Comparison of ENCODE assay signal across 29 mouse cellular contexts in genomic region chr9:58623009-58623408, GRCm38 (mm10). TPM values are rescaled to one million over a fixed set of nuclear protein-coding genes. Genes with fewer than 3 reads are reported as not detected.
A peak's percentile ranks its signal among the peaks of the same experiment; 100 is the strongest.
DNase-seq lines count a peak whose midpoint lies in the region; ATAC-seq and TF ChIP-seq lines count a peak whose summit lies in the region.
"Had no signal": no experiment of that assay in that cellular context is flagged by ENCODE, and none has a peak within 500 bp of the region (broad histone marks: within the 10 kb centered on the region; RNA-seq: fewer than 3 reads in every experiment).

No protein-coding gene starts in this region.

- TF ChIP-seq EP300 in heart, postnatal 0 days (IDR thresholded peaks at IDR 0.05; ENCODE audit: low read depth): no peak
- TF ChIP-seq EP300 in lung, postnatal 0 days (IDR thresholded peaks at IDR 0.05): no peak

- ATAC-seq in heart, postnatal 0 days (ENCODE audit: insufficient read depth, low read depth): no peak
- ATAC-seq in limb, embryonic 15.5 days (ENCODE audit: insufficient number of reproducible peaks, low FRiP score, low TSS enrichment, low read depth): no peak
- no peak for ATAC-seq in lung, postnatal 0 days
- ATAC-seq: liver, postnatal 0 days; Patski had no signal

- peak overlapping the region; percentile 23; the same call in 1 of the 2 replicates for H3K27ac ChIP-seq in heart, postnatal 0 days (ENCODE audit: low read depth)
- H3K27ac ChIP-seq in limb, embryonic 15.5 days: 0 out of 2 replicates have a peak overlapping the region, but pooled peaks have one; percentile 2
- no peak overlapping the region for H3K27ac ChIP-seq in limb, embryonic 10.5 days
- H3K27ac ChIP-seq in lung, postnatal 0 days (ENCODE audit: low read length): peak overlapping the region; percentile 6; the same call in 1 of the 2 replicates
- H3K27ac ChIP-seq in embryonic fibroblast, embryonic 13.5 days (ENCODE audit: insufficient read depth, low read length): peak overlapping the region; percentile 87
- H3K27ac ChIP-seq: embryonic facial prominence, embryonic 12.5 days; forebrain, embryonic 12.5 days; heart, embryonic 10.5 days; hindbrain, embryonic 14.5 days had no signal

- H3K4me2 ChIP-seq in heart, postnatal 0 days (ENCODE audit: low read depth, low read length): 0 out of 2 replicates have a peak overlapping the region, but pooled peaks have one; percentile 6
- no peak overlapping the region for H3K4me2 ChIP-seq in limb, embryonic 15.5 days
- H3K4me2 ChIP-seq in lung, postnatal 0 days (replicated peaks; ENCODE audit: low read depth, low read length): no peak overlapping the region
- H3K4me2 ChIP-seq: embryonic facial prominence, embryonic 12.5 days; forebrain, embryonic 12.5 days; hindbrain, embryonic 14.5 days had no signal

- TF ChIP-seq POLR2A in embryonic fibroblast, embryonic 13.5 days (IDR thresholded peaks at IDR 0.05; ENCODE audit: low read depth, low read length): no peak

- H3K9me3 ChIP-seq in heart, postnatal 0 days (replicated peaks; ENCODE audit: control insufficient read depth, low read length): no peaks in the 10 kb centered on the region
- no peaks in the 10 kb centered on the region for H3K9me3 ChIP-seq in limb, embryonic 15.5 days
- H3K9me3 ChIP-seq in limb, embryonic 10.5 days (replicated peaks): no peaks in the 10 kb centered on the region
- H3K9me3 ChIP-seq in lung, postnatal 0 days (ENCODE audit: low read length): no peaks in the 10 kb centered on the region
- H3K9me3 ChIP-seq: embryonic facial prominence, embryonic 12.5 days; forebrain, embryonic 12.5 days; heart, embryonic 10.5 days had no signal

- no peak for DNase-seq in heart, postnatal 0 days (ENCODE audit: low spot score)
- no peak for DNase-seq in heart, postnatal 36 days
- DNase-seq in limb, embryonic 10.5 days (ENCODE audit: low spot score): no peak
- DNase-seq in lung, postnatal 0 days (ENCODE audit: low spot score): peak; percentile 25
- no peak for DNase-seq in lung, postnatal 36 days
- no peak for DNase-seq in retina, embryonic 14.5 days (ENCODE audit: low spot score)
- DNase-seq: adrenal gland, postnatal 14 days; cerebellum, adult 11 months; cerebellum, adult 9-10 months; cerebellum, postnatal 36 days; gastrocnemius, postnatal 10 days; heart, postnatal 14 days; kidney, adult 18-20 months; kidney, postnatal 14 days; layer of hippocampus, adult 9-11 months; liver, postnatal 0 days; midbrain, embryonic 14.5 days; retina, postnatal 1 day; right cerebral cortex, postnatal 14 days; thymus, postnatal 14 days had no signal

- H3K4me3 ChIP-seq in heart, postnatal 0 days (ENCODE audit: low read depth, low read length): no peak overlapping the region
- H3K4me3 ChIP-seq in limb, embryonic 15.5 days: no peak overlapping the region
- no peak overlapping the region for H3K4me3 ChIP-seq in limb, embryonic 10.5 days
- no peak overlapping the region for H3K4me3 ChIP-seq in lung, postnatal 0 days (ENCODE audit: low read depth, low read length)
- no peak overlapping the region for H3K4me3 ChIP-seq in embryonic fibroblast, embryonic 13.5 days (ENCODE audit: insufficient read depth, low read length)
- H3K4me3 ChIP-seq: embryonic facial prominence, embryonic 12.5 days; erythroblast, embryonic 14.5 days; forebrain, embryonic 12.5 days; heart, embryonic 10.5 days had no signal

- peaks cover 10% of the 10 kb centered on the region for H3K36me3 ChIP-seq in heart, postnatal 0 days (replicated peaks; ENCODE audit: control insufficient read depth, insufficient read depth, low read length)
- peaks cover 3% of the 10 kb centered on the region; the same call in 1 of the 2 replicates for H3K36me3 ChIP-seq in limb, embryonic 15.5 days
- H3K36me3 ChIP-seq in limb, embryonic 10.5 days: peaks cover 23% of the 10 kb centered on the region
- no peaks in the 10 kb centered on the region for H3K36me3 ChIP-seq in lung, postnatal 0 days (ENCODE audit: insufficient read depth, low read length)

- H3K27me3 ChIP-seq in heart, postnatal 0 days (ENCODE audit: control insufficient read depth, insufficient read depth, low read length): no peaks in the 10 kb centered on the region
- H3K27me3 ChIP-seq in limb, embryonic 15.5 days: no peaks in the 10 kb centered on the region
- no peaks in the 10 kb centered on the region for H3K27me3 ChIP-seq in limb, embryonic 10.5 days (ENCODE audit: low read depth, poor library complexity, severe bottlenecking)
- no peaks in the 10 kb centered on the region for H3K27me3 ChIP-seq in lung, postnatal 0 days (replicated peaks; ENCODE audit: insufficient read depth, low read length)
- H3K27me3 ChIP-seq: CH12.LX; embryonic facial prominence, embryonic 12.5 days; forebrain, embryonic 12.5 days; Patski had no signal

- intact Hi-C loops in heart, postnatal 36 days (cut with DNase I): no loop called here

- H3K4me1 ChIP-seq in heart, postnatal 0 days (ENCODE audit: control insufficient read depth, insufficient read depth): peaks cover 16% of the 10 kb centered on the region
- H3K4me1 ChIP-seq in limb, embryonic 15.5 days: no peaks in the 10 kb centered on the region
- H3K4me1 ChIP-seq in limb, embryonic 10.5 days: no peaks in the 10 kb centered on the region
- H3K4me1 ChIP-seq in lung, postnatal 0 days (ENCODE audit: insufficient read depth, low read depth, low read length): no peaks in the 10 kb centered on the region
- peaks cover 22% of the 10 kb centered on the region for H3K4me1 ChIP-seq in embryonic fibroblast, embryonic 13.5 days (ENCODE audit: control insufficient read depth, insufficient read depth, low read length)
- H3K4me1 ChIP-seq: embryonic facial prominence, embryonic 12.5 days; forebrain, embryonic 12.5 days had no signal

- no peak for TF ChIP-seq CTCF in heart, postnatal 0 days (IDR thresholded peaks at IDR 0.05; ENCODE audit: low read depth)
- no peak for TF ChIP-seq CTCF in lung, postnatal 0 days (IDR thresholded peaks at IDR 0.05)
- TF ChIP-seq CTCF in embryonic fibroblast, embryonic 13.5 days (IDR thresholded peaks at IDR 0.05; ENCODE audit: borderline replicate concordance, insufficient read depth, low read length): no peak

- WGBS in heart, postnatal 0 days: 84% methylated on average over 1 of the region's 1 CpGs
- WGBS in limb, embryonic 15.5 days: 74% methylated on average over 1 of the region's 1 CpGs
- 98% methylated on average over 1 of the region's 1 CpGs for WGBS in limb, embryonic 10.5 days
- WGBS in lung, postnatal 0 days: 44% methylated on average over 1 of the region's 1 CpGs

- no peak overlapping the region for H3K9ac ChIP-seq in heart, postnatal 0 days (replicated peaks; ENCODE audit: low read depth, low read length)
- H3K9ac ChIP-seq in limb, embryonic 15.5 days: no peak overlapping the region
- H3K9ac ChIP-seq in lung, postnatal 0 days (replicated peaks; ENCODE audit: low read depth): no peak overlapping the region
- H3K9ac ChIP-seq: embryonic facial prominence, embryonic 12.5 days; forebrain, embryonic 12.5 days; hindbrain, embryonic 14.5 days; liver, postnatal 0 days had no signal

RNA-seq across cellular contexts. Expression of gene Nptn, which starts 41.0 kb away (rescaled TPM):
- total RNA-seq in heart, postnatal 0 days (2014; rRNA removed; ENCODE audit: low replicate concordance): 234 and 402 TPM in 2 replicates
- polyA plus RNA-seq in heart, postnatal 0 days (2015; fragmentation: Nextera tagmentation; extraction: Ambion mirVana): 96.5 and 101 TPM in 2 replicates
- 100 to 1,000 TPM; 130 to 145 TPM for total RNA-seq in heart, postnatal 36 days (2021)
- 124 and 129 TPM in 2 replicates for polyA plus RNA-seq in limb, embryonic 15.5 days (2015; fragmentation: Nextera tagmentation; extraction: Ambion mirVana)
- polyA plus RNA-seq in limb, embryonic 10.5 days (2016; fragmentation: Nextera tagmentation; extraction: Ambion mirVana): 50.4 and 50.5 TPM in 2 replicates
- 132 and 133 TPM in 2 replicates for polyA plus RNA-seq in lung, postnatal 0 days (2015; fragmentation: Nextera tagmentation; extraction: Ambion mirVana)
- polyA plus RNA-seq in embryonic fibroblast, embryonic 13.5 days (2011; ENCODE audit: insufficient read length, low read depth, missing spikeins): 514 and 525 TPM in 2 replicates
